Mouse (Mus musculus) mouse embryonic stem cell (cell line): ENCODE data around the gene Lrrc34.

Source experiments
- in situ Hi-C, 2 experiments: fragments of 300-500 bp; cut with MboI; formaldehyde crosslinking; loops; 1 replicate in 1 of 2; 3 replicates in 1 of 2; pipeline ENCODE4 v1.14.3; 2019 to 2020; ENCODE audit warnings: low sequenced_read_pairs in 2 of 2, low pct_unique_long_range_greater_than_20kb in 1 of 2, mixed read lengths in 1 of 2; ENCODE audit not compliant: unreplicated experiment in 1 of 2

Gene Lrrc34

GRCm38 (mm10) chr3:30602065-30602739, 45.5 kb downstream of the Lrrc34 start, which contains the start of gene Mynn:
Gene Mynn (plus strand): TSS chr3:30602065.
- in situ Hi-C loops: no loop called here

DNA sequence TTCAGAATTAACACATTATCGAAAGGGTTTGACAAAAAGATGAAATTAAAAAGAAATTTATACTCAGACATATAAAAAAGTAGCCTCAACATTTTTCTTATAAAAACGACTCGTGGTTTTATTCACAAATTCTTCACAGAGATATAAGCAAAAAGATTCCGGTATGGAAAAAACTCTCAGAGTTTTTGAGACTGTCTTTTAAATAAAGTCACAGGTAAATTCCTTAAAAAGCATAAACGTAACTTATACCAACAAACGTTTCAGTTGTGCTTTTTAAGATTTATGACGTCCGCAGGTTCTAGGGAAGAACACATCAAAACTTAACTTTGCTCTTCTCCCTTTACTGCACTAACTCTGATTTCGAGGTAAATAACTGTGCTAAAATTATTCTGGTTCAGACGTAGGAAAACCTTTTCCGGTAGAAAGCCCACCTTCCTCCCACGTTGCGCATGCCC, 46.0 kb downstream of the Lrrc34 start:
- in situ Hi-C loops: no loop called here

- in situ Hi-C loops: no loop called here
These were observed 46.5 kb downstream of the Lrrc34 start for GRCm38 (mm10) chr3:30601175-30601574.

DNA sequence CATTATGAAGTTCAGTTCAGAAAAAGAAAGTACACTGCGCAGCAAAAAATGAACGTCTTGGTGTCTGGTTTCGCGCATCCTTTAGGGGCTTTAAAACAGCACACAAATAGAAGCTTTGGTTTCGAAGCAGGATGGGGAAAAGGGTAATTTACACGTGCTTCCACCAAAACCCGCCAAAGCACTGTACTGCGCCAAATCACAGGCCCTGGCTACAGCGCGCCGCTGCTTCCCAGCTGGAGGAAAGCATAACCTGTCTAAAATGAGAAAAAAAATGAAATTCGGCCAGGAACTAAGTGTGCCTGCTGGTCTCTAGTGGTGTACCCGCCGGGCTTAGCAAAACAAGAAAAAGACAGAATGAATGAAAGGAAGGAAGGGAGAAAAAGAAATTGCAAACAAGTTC, 47.0 kb downstream of the Lrrc34 start:
- in situ Hi-C loops: no loop called here

GRCm38 (mm10) chr3:30599711-30600545, 47.7 kb downstream of the Lrrc34 start, which contains the start of gene Actrt3:
Gene Actrt3 (minus strand): TSS chr3:30599939.
- in situ Hi-C loops: loop anchor here (10.0 to 25.0 kb wide), 3 partner anchors 125 to 537 kb away; partner anchors contain the start of genes Cldn11 (in 1 of the 2) and Phc3 (in 1 of the 2)

- in situ Hi-C loops: loop anchor here (10.0 to 25.0 kb wide), 3 partner anchors 128 to 540 kb away; partner anchors contain the start of genes Cldn11 (in 1 of the 2) and Phc3 (in 1 of the 2)
These were observed 50.4 kb downstream of the Lrrc34 start for GRCm38 (mm10) chr3:30597271-30597670.

GRCm38 (mm10) chr3:30595111-30595832, 52.4 kb downstream of the Lrrc34 start:
- in situ Hi-C loops: loop anchor here (10.0 to 25.0 kb wide), 3 partner anchors 130 to 542 kb away; partner anchors contain the start of genes Cldn11 (in 1 of the 2) and Phc3 (in 1 of the 2)

- in situ Hi-C loops: loop anchor here (10.0 to 25.0 kb wide), 3 partner anchors 131 to 543 kb away; partner anchors contain the start of genes Cldn11 (in 1 of the 2) and Phc3 (in 1 of the 2)
These were observed 53.8 kb downstream of the Lrrc34 start for GRCm38 (mm10) chr3:30593719-30594485.

DNA sequence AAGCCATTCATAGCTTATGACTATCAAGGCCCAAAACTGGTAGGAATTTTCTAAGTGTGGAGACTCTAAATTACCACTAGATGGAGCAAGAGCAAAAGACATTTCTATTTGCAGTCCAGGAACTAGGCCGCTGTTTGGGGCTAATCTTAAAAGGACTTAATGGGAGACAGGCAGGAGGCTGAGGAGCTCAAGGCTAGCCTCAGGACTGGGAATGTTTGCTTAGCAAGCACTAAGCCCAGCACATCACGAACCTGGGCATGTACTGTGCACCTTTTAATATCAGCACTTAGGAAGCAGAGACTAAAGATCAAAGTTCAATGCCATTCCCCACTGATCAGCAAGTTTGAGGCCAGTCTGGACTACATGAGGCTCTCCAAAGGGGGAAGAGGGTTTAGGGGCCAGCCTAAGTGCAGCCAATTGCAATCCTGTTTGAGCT, 55.2 kb downstream of the Lrrc34 start:
- in situ Hi-C loops: loop anchor here (10.0 to 25.0 kb wide), 3 partner anchors 132 to 545 kb away; partner anchors contain the start of genes Cldn11 (in 1 of the 2) and Phc3 (in 1 of the 2)

- in situ Hi-C loops: loop anchor here in 1 of 2 experiments (25.0 kb wide), 2 partner anchors 373 to 548 kb away; partner anchors contain the start of genes Cldn11 and Phc3
These were observed 58.8 kb downstream of the Lrrc34 start for GRCm38 (mm10) chr3:30588865-30589264.
